8 mouse cellular contexts compared by ENCODE assay signal in the genomic region with DNA sequence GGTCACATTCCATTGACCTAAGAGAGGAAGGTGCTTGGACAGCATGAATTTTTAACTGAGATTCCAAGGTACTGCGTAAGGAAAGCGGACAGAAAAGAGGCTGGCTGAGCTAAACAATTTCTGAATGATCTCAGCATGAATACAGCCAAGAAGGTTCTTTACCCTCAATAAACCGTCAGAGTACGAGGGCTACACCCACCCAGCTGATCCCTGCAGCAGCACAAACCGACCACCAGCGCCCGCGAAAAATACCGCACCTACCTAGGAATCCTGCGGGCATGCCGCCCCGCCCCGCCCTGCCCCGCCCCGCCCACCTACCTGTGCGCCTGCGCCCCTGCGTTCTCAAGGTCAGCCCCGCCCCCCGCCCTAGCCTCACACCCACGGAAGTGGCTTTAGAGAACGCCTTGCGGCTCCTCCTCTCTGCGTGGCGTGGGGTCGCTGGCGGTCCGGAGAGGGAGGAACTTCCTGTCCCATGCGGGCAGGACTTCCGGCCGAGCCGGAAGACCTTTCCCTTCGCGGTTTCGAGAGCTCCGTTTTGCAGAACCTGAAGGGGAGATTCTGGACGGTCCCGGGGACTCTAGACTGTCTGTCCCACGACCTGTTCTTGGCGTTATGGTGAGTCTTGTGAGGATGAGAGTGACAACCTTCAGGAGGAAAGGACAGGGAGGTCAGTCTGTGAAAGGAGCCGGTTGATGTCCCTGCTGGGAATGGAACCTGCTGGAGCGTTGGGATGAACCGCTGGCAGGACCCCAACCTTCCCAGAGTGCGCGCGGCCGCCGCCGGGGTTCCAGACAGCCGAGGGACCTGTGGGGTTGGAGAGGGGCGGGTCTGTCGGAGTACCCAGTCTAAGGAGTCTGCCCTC. TPM values are rescaled to one million over a fixed set of nuclear protein-coding genes. Genes with fewer than 3 reads are reported as not detected.
DNase-seq lines count a peak whose midpoint lies in the region; ATAC-seq and TF ChIP-seq lines count a peak whose summit lies in the region.

Gene Tmem161b (plus strand): TSS at position 477 of the 862 bp plus-strand sequence.

- TF ChIP-seq CTCF in ES-Bruce4 (IDR thresholded peaks at IDR 0.05; ENCODE audit: low read depth, low read length) = no peak
- TF ChIP-seq CTCF in liver, postnatal 0 days (IDR thresholded peaks at IDR 0.05; ENCODE audit: low read depth) = peak; percentile 25

- H3K9me3 ChIP-seq in ES-Bruce4 (replicated peaks; ENCODE audit: control insufficient read depth, insufficient read depth, low read length, poor library complexity, severe bottlenecking) = no peaks in the 10 kb centered on the region
- H3K9me3 ChIP-seq in forebrain, embryonic 13.5 days (replicated peaks) = no peaks in the 10 kb centered on the region
- no peaks in the 10 kb centered on the region for H3K9me3 ChIP-seq in liver, postnatal 0 days (ENCODE audit: low read length)
- H3K9me3 ChIP-seq in neural tube, embryonic 14.5 days (ENCODE audit: control insufficient read depth, low read length) = no peaks in the 10 kb centered on the region

- peak; percentile 90 to 92 for DNase-seq in heart, postnatal 10 days
- peak; percentile 74 for DNase-seq in large intestine, adult 2 months (ENCODE audit: low read depth, low spot score)
- DNase-seq in liver, postnatal 0 days = peak; percentile 89
- peak; percentile 87 for DNase-seq in testis, postnatal 10 days (ENCODE audit: low spot score)

- TF ChIP-seq EP300 in ES-Bruce4 (IDR thresholded peaks at IDR 0.05; ENCODE audit: insufficient read depth, low read depth, low read length) = no peak
- peak; percentile 49 for TF ChIP-seq EP300 in liver, postnatal 0 days (IDR thresholded peaks at IDR 0.05; ENCODE audit: low read depth)

- peak within 1 kb of the TSS; percentile 67 for H3K27ac ChIP-seq in ES-Bruce4 (ENCODE audit: insufficient read depth, low read length)
- H3K27ac ChIP-seq in forebrain, embryonic 13.5 days = peak within 1 kb of the TSS; percentile 80
- peak within 1 kb of the TSS; percentile 83 for H3K27ac ChIP-seq in liver, postnatal 0 days (ENCODE audit: low read depth)
- peak within 1 kb of the TSS; percentile 80 for H3K27ac ChIP-seq in neural tube, embryonic 14.5 days (ENCODE audit: low read depth, low read length)

- no peaks in the 10 kb centered on the region for H3K4me1 ChIP-seq in ES-Bruce4 (ENCODE audit: control insufficient read depth, insufficient read depth, low read length)
- peaks cover 39% of the 10 kb centered on the region for H3K4me1 ChIP-seq in forebrain, embryonic 13.5 days
- H3K4me1 ChIP-seq in liver, postnatal 0 days (ENCODE audit: insufficient read depth) = peaks cover 13% of the 10 kb centered on the region; the same call in 1 of the 2 replicates
- peaks cover 13% of the 10 kb centered on the region for H3K4me1 ChIP-seq in neural tube, embryonic 14.5 days (ENCODE audit: control insufficient read depth, insufficient read depth, low read length)

- H3K9ac ChIP-seq in ES-Bruce4 (ENCODE audit: low read depth, poor library complexity, severe bottlenecking) = peak within 1 kb of the TSS; percentile 80
- H3K9ac ChIP-seq in forebrain, embryonic 13.5 days = peak within 1 kb of the TSS; percentile 90
- peak within 1 kb of the TSS; percentile 84 for H3K9ac ChIP-seq in liver, postnatal 0 days (replicated peaks)
- peak within 1 kb of the TSS; percentile 90 for H3K9ac ChIP-seq in neural tube, embryonic 14.5 days (replicated peaks; ENCODE audit: low read depth, low read length)

- under 1% methylated on average over 48 of the region's 52 CpGs for WGBS in forebrain, embryonic 13.5 days
- WGBS in large intestine, adult 2 months = 1% methylated on average over 52 of the region's 52 CpGs
- WGBS in liver, postnatal 0 days (ENCODE audit: insufficient replicate concordance) = 1% methylated on average over 42 of the region's 52 CpGs
- under 1% methylated on average over 51 of the region's 52 CpGs for WGBS in neural tube, embryonic 14.5 days

- H3K27me3 ChIP-seq in ES-Bruce4 (ENCODE audit: control insufficient read depth, insufficient read depth, low read length, poor library complexity, severe bottlenecking) = no peaks in the 10 kb centered on the region
- H3K27me3 ChIP-seq in forebrain, embryonic 13.5 days = no peaks in the 10 kb centered on the region
- no peaks in the 10 kb centered on the region for H3K27me3 ChIP-seq in liver, postnatal 0 days (ENCODE audit: insufficient read depth, low read length)
- H3K27me3 ChIP-seq in neural tube, embryonic 14.5 days (ENCODE audit: control insufficient read depth, insufficient read depth, low read length) = no peaks in the 10 kb centered on the region

- intact Hi-C loops in heart, postnatal 10 days (cut with DNase I) = loop anchor here (2.0 to 5.0 kb wide), 2 partner anchors 127 to 490 kb away; no protein-coding TSS in a partner anchor

- H3K4me3 ChIP-seq in ES-Bruce4 (ENCODE audit: low read depth, low read length) = peak within 1 kb of the TSS; percentile 95
- peak within 1 kb of the TSS; percentile 81 for H3K4me3 ChIP-seq in forebrain, embryonic 13.5 days
- H3K4me3 ChIP-seq in liver, postnatal 0 days (ENCODE audit: low read depth, low read length) = peak within 1 kb of the TSS; percentile 79
- peak within 1 kb of the TSS; percentile 81 for H3K4me3 ChIP-seq in neural tube, embryonic 14.5 days (ENCODE audit: low read depth, low read length)

- ATAC-seq in cerebellum, adult (ENCODE audit: insufficient number of reproducible peaks, low FRiP score, low TSS enrichment) = peak; percentile 100
- ATAC-seq in forebrain, embryonic 13.5 days = peak; percentile 99
- peak; percentile 100 for ATAC-seq in liver, postnatal 0 days
- ATAC-seq in neural tube, embryonic 14.5 days (ENCODE audit: low read depth) = peak; percentile 99

- TF ChIP-seq POLR2A in ES-Bruce4 (IDR thresholded peaks at IDR 0.05; ENCODE audit: insufficient read depth, low read length) = peak; percentile 30

- no peaks in the 10 kb centered on the region for H3K36me3 ChIP-seq in ES-Bruce4 (ENCODE audit: control insufficient read depth, insufficient read depth, low read length, poor library complexity, severe bottlenecking)
- H3K36me3 ChIP-seq in forebrain, embryonic 13.5 days (ENCODE audit: poor library complexity, severe bottlenecking) = peaks cover 4% of the 10 kb centered on the region; the same call in 1 of the 2 replicates
- no peaks in the 10 kb centered on the region for H3K36me3 ChIP-seq in liver, postnatal 0 days (replicated peaks; ENCODE audit: insufficient read depth, low read length)
- no peaks in the 10 kb centered on the region for H3K36me3 ChIP-seq in neural tube, embryonic 14.5 days (ENCODE audit: control insufficient read depth, insufficient read depth, low read length)

- peak within 1 kb of the TSS; percentile 93 for H3K4me2 ChIP-seq in forebrain, embryonic 13.5 days
- peak within 1 kb of the TSS; percentile 93 for H3K4me2 ChIP-seq in liver, postnatal 0 days (ENCODE audit: low read depth, low read length)
- H3K4me2 ChIP-seq in neural tube, embryonic 14.5 days (ENCODE audit: low read depth, low read length) = peak within 1 kb of the TSS; percentile 95

RNA-seq across cellular contexts. Expression of gene Tmem161b, which starts in this region (rescaled TPM):
- 33.5 and 39.5 TPM in 2 replicates for polyA plus RNA-seq in ES-Bruce4 (2011; ENCODE audit: insufficient read depth, insufficient read length, low read depth, missing spikeins)
- 29.6 and 30.8 TPM in 2 replicates for polyA plus RNA-seq in forebrain, embryonic 13.5 days (2015; fragmentation: Nextera tagmentation; extraction: Ambion mirVana)
- 10 to 100 TPM; 24.8 to 26.2 TPM for total RNA-seq in heart, postnatal 10 days (2021)
- polyA plus RNA-seq in large intestine, adult 2 months (2012; rRNA removed) = 6.1 and 10.1 TPM in 2 replicates
- 6.5 and 7.9 TPM in 2 replicates for polyA plus RNA-seq in liver, postnatal 0 days (2015; fragmentation: Nextera tagmentation; extraction: Ambion mirVana)
- polyA plus RNA-seq in neural tube, embryonic 14.5 days (2014; fragmentation: Nextera tagmentation; extraction: Ambion mirVana) = 40.0 and 40.5 TPM in 2 replicates

Comparison
In these comparisons a context has a peak if more than half of its experiments do, and no peak if none do; other contexts are left out.
1. Peak in every context shown above with its lines: DNase-seq, ATAC-seq, H3K4me3 ChIP-seq and H3K27ac ChIP-seq.